Mouse (Mus musculus) testis, adult 2 months (tissue): ENCODE data around the gene Glo1.

Source experiments
- CTCF ChIP-seq: fragments of 200-500 bp; IDR thresholded peaks from 2 replicates; pipeline ENCODE4 v1.5.1; 2012; ENCODE audit warnings: low read depth, mild to moderate bottlenecking, inconsistent platforms, low read length, moderate library complexity; ENCODE audit not compliant: control insufficient read depth, insufficient read depth, insufficient replicate concordance
- POLR2A ChIP-seq: fragments of 200-500 bp; IDR thresholded peaks from 2 replicates; pipeline ENCODE4 v1.6.1; 2012; ENCODE audit warnings: low read depth, mild to moderate bottlenecking, inconsistent platforms, low read length, moderate library complexity; ENCODE audit not compliant: control insufficient read depth

GRCm38 (mm10) chr17:30637714-30638113, 11.0 kb upstream of the Glo1 start:
- TF ChIP-seq CTCF: no peak
- no peak for TF ChIP-seq POLR2A
